Mouse (Mus musculus) lung, embryonic 16.5 days (tissue): ENCODE measurements around the gene Acot8. TPM values are rescaled to one million over a fixed set of nuclear protein-coding genes. Genes with fewer than 3 reads are reported as not detected.

Experiments used
- ATAC-seq: fragments of 200-750 bp; cut with Nextera tagmentation; 2 replicates; pipeline ENCODE4 v1.8.0; 2017; ENCODE audit warnings: low read depth, mild to moderate bottlenecking, moderate library complexity
- H3K27ac ChIP-seq: fragments of 300-500 bp; sonication (generic); 2 replicates; pipeline ENCODE4 v1.5.1; 2014; ENCODE audit warnings: mild to moderate bottlenecking, control low read depth, low read length
- H3K27me3 ChIP-seq: fragments of 300-500 bp; sonication (generic); 2 replicates; pipeline ENCODE4 v1.6.1; 2014; ENCODE audit warnings: low read depth, low read length, mixed read lengths; ENCODE audit not compliant: control insufficient read depth, insufficient read depth
- H3K36me3 ChIP-seq: fragments of 300-500 bp; sonication (generic); 2 replicates; pipeline ENCODE4 v1.6.1; 2014; ENCODE audit warnings: low read length; ENCODE audit not compliant: control insufficient read depth, insufficient read depth
- H3K4me1 ChIP-seq: fragments of 300-500 bp; sonication (generic); replicated peaks from 2 replicates; pipeline ENCODE4 v1.6.1; 2014; ENCODE audit warnings: low read length, mixed read lengths; ENCODE audit not compliant: control insufficient read depth, insufficient read depth
- H3K4me2 ChIP-seq: fragments of 300-500 bp; sonication (generic); 2 replicates; pipeline ENCODE4 v1.6.1; 2014; ENCODE audit warnings: low read depth, low read length, control low read depth
- H3K4me3 ChIP-seq: fragments of 300-500 bp; sonication (generic); 2 replicates; pipeline ENCODE4 v1.5.1; 2014; ENCODE audit warnings: mild to moderate bottlenecking, low read length, control low read depth
- H3K9ac ChIP-seq: fragments of 300-500 bp; sonication (generic); 2 replicates; pipeline ENCODE4 v1.6.1; 2014; ENCODE audit warnings: low read length, control low read depth
- H3K9me3 ChIP-seq: fragments of 300-500 bp; sonication (generic); 2 replicates; pipeline ENCODE4 v1.6.1; 2016; ENCODE audit warnings: low read length; ENCODE audit not compliant: control insufficient read depth
- WGBS: fragments of 180-500 bp; shearing (Covaris S2); extraction: QIAGEN DNeasy Blood & Tissue Kit; methylation state at CpG from one replicate; pipeline ENCODE4 v1.1.7; 2014; 5-methylcytosine and 5-hydroxymethylcytosine counted together
- polyA plus RNA-seq: library from polyadenylated mRNA; unstranded; fragments of >200 nt; fragmentation: Nextera tagmentation; extraction: Ambion mirVana; gene quantifications from 2 replicates; pipeline ENCODE4 v1.2.1, GENCODE M21; 2015

Gene Acot8
- polyA plus RNA-seq, 1 experiment from 2014 or later, result 21.9 TPM

DNA sequence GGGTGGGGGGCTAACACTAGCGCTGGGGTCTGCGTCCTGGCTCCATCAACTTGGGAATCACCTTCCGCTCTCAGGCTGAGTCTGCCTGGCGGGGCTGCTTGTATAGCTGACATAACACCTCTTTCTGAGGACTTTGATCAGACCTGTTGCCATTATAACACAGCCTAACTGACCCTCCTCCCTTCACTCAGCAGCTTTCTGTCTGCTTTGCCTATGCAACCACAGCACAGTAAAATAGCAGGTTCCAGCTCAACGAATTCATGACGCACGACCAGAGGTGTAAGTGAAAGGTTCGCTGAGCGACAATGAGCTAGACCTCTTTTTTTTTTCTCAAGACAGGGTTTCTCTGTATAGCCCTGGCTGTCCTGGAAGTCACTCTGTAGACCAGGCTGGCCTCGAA, 26.3 kb upstream of the Acot8 start:
- H3K27me3 ChIP-seq, result no peaks in the 10 kb centered on the region
- 81% methylated on average over 10 of the region's 10 CpGs for WGBS
- H3K27ac ChIP-seq, result no peak overlapping the region
- H3K9me3 ChIP-seq, result no peaks in the 10 kb centered on the region
- no peak overlapping the region for H3K9ac ChIP-seq
- no peak overlapping the region for H3K4me2 ChIP-seq
- ATAC-seq, result no peak
- no peak overlapping the region for H3K4me3 ChIP-seq
- peaks cover 18% of the 10 kb centered on the region for H3K4me1 ChIP-seq
- H3K36me3 ChIP-seq, result peaks cover 3% of the 10 kb centered on the region

DNA sequence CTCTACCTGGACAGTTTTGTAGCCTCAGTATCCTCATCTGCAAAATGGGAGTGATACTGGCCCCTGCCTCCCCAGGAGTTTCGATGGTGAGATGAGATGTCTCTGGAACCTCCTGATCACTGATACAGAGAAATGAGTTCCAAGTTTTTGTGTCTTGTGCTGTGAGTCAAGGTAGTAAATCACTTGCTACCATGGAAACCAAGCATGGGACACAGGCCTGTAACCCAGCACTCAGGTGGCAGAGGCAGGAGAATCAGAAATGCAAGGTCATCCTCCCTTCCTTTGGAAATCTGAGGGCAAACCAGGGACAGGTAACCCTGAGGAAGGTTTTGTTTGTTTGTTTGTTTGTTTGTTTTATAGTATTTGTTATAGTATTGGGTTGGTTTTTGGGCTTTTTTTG, 24.4 kb upstream of the Acot8 start:
- ATAC-seq, result no peak
- no peak overlapping the region for H3K27ac ChIP-seq
- H3K4me2 ChIP-seq, result no peak overlapping the region
- peaks cover 16% of the 10 kb centered on the region for H3K36me3 ChIP-seq
- H3K4me1 ChIP-seq, result peaks cover 6% of the 10 kb centered on the region
- H3K9ac ChIP-seq, result no peak overlapping the region
- H3K9me3 ChIP-seq, result no peaks in the 10 kb centered on the region
- no peak overlapping the region for H3K4me3 ChIP-seq
- no peaks in the 10 kb centered on the region for H3K27me3 ChIP-seq
- 94% methylated on average over 1 of the region's 1 CpGs for WGBS

DNA sequence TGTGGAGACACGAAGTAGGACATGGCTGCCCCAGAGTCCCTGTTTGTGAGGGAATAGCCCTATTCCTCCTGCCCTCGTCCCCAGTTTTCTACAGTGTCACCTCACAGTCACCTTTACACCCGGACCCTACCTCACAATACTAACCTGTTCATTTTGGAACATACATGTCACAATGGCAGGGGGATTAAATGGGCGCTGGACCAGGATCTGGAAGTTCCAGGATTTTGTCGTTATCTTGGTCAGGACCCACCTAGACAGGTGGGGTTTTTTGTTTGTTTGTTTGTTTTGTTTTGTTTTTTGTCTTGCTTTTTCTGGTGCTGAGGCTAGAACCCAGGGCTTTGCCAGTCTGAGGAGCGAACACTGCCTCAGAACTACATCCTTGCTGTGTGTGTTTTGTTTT, 23.8 kb upstream of the Acot8 start, which contains the start of gene Spata25:
Gene Spata25 (minus strand): TSS at position 101 of the 400 bp plus-strand sequence.
- Histone ChIP-seq H3K9ac (no peak within 1 kb of the TSS), H3K4me3 (no peak within 1 kb of the TSS), H3K9me3 (no peaks in the 10 kb centered on the region), H3K27ac (no peak within 1 kb of the TSS), H3K27me3 (no peaks in the 10 kb centered on the region), H3K36me3 (peaks cover 16% of the 10 kb centered on the region), H3K4me1 (peaks cover 11% of the 10 kb centered on the region), H3K4me2 (no peak within 1 kb of the TSS)
- ATAC-seq, result no peak
- 82% methylated on average over 6 of the region's 6 CpGs for WGBS

GRCm38 (mm10) chr2:164827146-164827850, 22.6 kb upstream of the Acot8 start:
- Histone ChIP-seq H3K27me3 (no peaks in the 10 kb centered on the region), H3K27ac (no peak overlapping the region), H3K4me2 (no peak overlapping the region), H3K4me3 (no peak overlapping the region), H3K4me1 (peaks cover 5% of the 10 kb centered on the region), H3K9me3 (no peaks in the 10 kb centered on the region), H3K36me3 (peaks cover 16% of the 10 kb centered on the region), H3K9ac (no peak overlapping the region)
- ATAC-seq, result no peak
- 84% methylated on average over 16 of the region's 16 CpGs for WGBS

- no peaks in the 10 kb centered on the region for H3K27me3 ChIP-seq
Measured at GRCm38 (mm10) chr2:164825521-164825920, 20.8 kb upstream of the Acot8 start.

DNA sequence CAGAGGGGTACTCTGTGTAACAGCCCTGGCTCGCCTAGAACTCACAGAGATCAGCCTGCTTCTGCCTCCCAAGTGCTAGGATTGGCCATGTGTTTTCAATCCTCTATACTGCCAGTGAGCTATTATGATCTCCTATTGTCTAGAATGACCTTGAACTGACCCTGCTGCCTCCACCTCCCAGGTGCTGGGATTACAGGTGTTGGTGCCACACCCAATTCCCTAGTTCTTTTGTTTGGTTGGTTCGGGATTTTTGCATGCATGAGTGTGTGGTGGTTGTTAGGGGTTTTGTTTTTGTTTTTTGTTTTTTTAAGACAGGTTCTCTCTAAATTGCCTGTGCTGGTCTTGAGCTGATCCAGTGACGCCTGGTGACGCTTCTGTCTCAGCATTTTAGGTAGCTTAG, 19.3 kb upstream of the Acot8 start:
- H3K9ac ChIP-seq, result no peak overlapping the region
- H3K4me2 ChIP-seq, result no peak overlapping the region
- ATAC-seq, result no peak
- WGBS, result 91% methylated on average over 4 of the region's 4 CpGs
- no peak overlapping the region for H3K4me3 ChIP-seq
- H3K36me3 ChIP-seq, result peaks cover 26% of the 10 kb centered on the region
- no peak overlapping the region for H3K27ac ChIP-seq
- no peaks in the 10 kb centered on the region for H3K27me3 ChIP-seq
- no peaks in the 10 kb centered on the region for H3K9me3 ChIP-seq
- peaks cover 5% of the 10 kb centered on the region for H3K4me1 ChIP-seq

More at GRCm38 (mm10) chr2:164825521-164825920, 20.8 kb upstream of the Acot8 start:
- H3K27ac ChIP-seq, result no peak overlapping the region
- WGBS, result 97% methylated on average over 17 of the region's 17 CpGs
- ATAC-seq, result no peak
- H3K9ac ChIP-seq, result no peak overlapping the region
- no peak overlapping the region for H3K4me2 ChIP-seq
- H3K9me3 ChIP-seq, result no peaks in the 10 kb centered on the region
- H3K36me3 ChIP-seq, result peaks cover 22% of the 10 kb centered on the region
- no peak overlapping the region for H3K4me3 ChIP-seq
- peaks cover 5% of the 10 kb centered on the region for H3K4me1 ChIP-seq

GRCm38 (mm10) chr2:164823181-164823585, 18.5 kb upstream of the Acot8 start:
- WGBS, result 2% methylated on average over 10 of the region's 10 CpGs
- Histone ChIP-seq H3K4me3 (peak overlapping the region; percentile 70), H3K36me3 (peaks cover 26% of the 10 kb centered on the region), H3K9ac (peak overlapping the region; percentile 72), H3K27ac (peak overlapping the region; percentile 56), H3K4me1 (peaks cover 5% of the 10 kb centered on the region), H3K4me2 (peak overlapping the region; percentile 60), H3K9me3 (no peaks in the 10 kb centered on the region), H3K27me3 (no peaks in the 10 kb centered on the region)
- peak; percentile 74 for ATAC-seq

- WGBS, result under 1% methylated on average over 32 of the region's 32 CpGs
- Histone ChIP-seq H3K4me1 (peaks cover 8% of the 10 kb centered on the region), H3K4me3 (peak within 1 kb of the TSS; percentile 70), H3K27me3 (no peaks in the 10 kb centered on the region), H3K36me3 (peaks cover 26% of the 10 kb centered on the region), H3K27ac (peak within 1 kb of the TSS; percentile 56), H3K4me2 (peak within 1 kb of the TSS; percentile 60), H3K9ac (peak within 1 kb of the TSS; percentile 72), H3K9me3 (no peaks in the 10 kb centered on the region)
- ATAC-seq, result peak; percentile 100
Measured at GRCm38 (mm10) chr2:164822636-164823165, 18.0 kb upstream of the Acot8 start, which contains the start of gene Zswim1. Gene Zswim1 (plus strand): TSS chr2:164822686.

DNA sequence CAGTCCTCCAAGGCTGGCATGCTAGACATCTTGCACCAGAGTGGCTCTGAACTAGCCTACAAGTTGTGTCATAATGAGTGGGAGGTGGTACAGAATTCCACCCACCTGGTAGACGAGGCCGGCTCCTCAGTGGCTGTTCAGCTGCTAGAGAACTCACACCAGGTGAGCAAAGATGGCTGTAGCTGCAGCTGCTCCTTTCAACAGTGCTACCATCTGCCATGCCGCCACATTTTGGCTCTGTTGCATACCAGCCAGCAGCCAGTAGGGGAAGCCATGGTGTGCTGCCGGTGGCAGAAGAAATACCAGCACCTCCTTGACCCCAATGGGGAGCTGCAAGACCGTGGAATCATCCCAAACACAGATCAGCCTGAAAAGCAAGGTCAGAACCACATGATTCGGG, 16.4 kb upstream of the Acot8 start:
- H3K9ac ChIP-seq, result no peak overlapping the region
- no peaks in the 10 kb centered on the region for H3K9me3 ChIP-seq
- WGBS, result 88% methylated on average over 6 of the region's 6 CpGs
- H3K27me3 ChIP-seq, result no peaks in the 10 kb centered on the region
- no peak for ATAC-seq
- H3K4me2 ChIP-seq, result no peak overlapping the region
- no peak overlapping the region for H3K27ac ChIP-seq
- no peak overlapping the region for H3K4me3 ChIP-seq
- peaks cover 12% of the 10 kb centered on the region for H3K4me1 ChIP-seq
- peaks cover 23% of the 10 kb centered on the region for H3K36me3 ChIP-seq
